Mouse (Mus musculus) cerebellum, postnatal 25 days (tissue): Measurements from ENCODE around the gene Blnk.
A peak's percentile ranks its signal among the peaks of the same experiment; 100 is the strongest.

Source experiments
- DNase-seq, 2 experiments: peaks; one replicate each; pipeline ENCODE4 v3.0.0; 2021; ENCODE audit warnings: mixed read lengths in 2 of 2

The Blnk gene

GRCm38 (mm10) chr19:40994057-40994585 lies at the start of gene Blnk:
Blnk (minus strand) TSS chr19:40994535.
- DNase-seq, result no peak

DNA sequence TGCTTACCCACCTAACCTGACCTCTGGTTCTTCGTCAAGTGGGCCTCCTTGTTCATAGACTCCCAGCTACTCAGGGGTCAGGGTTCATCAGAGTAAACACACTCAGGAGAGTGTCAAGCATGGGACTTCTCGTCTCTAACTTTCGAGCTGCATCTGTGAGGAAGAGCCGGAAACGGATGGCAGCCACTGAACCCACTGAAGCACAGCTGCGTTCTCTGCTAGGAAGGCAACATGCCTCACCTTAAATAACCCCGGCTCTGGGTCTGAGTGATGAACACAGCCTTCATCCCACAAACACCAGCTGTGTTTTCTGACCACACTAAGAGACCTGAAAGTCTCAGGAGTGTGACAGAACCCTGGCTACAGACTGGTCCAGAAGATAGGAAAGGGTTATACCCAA lies 44.8 kb upstream of the Blnk start:
- no peak for DNase-seq

DNA sequence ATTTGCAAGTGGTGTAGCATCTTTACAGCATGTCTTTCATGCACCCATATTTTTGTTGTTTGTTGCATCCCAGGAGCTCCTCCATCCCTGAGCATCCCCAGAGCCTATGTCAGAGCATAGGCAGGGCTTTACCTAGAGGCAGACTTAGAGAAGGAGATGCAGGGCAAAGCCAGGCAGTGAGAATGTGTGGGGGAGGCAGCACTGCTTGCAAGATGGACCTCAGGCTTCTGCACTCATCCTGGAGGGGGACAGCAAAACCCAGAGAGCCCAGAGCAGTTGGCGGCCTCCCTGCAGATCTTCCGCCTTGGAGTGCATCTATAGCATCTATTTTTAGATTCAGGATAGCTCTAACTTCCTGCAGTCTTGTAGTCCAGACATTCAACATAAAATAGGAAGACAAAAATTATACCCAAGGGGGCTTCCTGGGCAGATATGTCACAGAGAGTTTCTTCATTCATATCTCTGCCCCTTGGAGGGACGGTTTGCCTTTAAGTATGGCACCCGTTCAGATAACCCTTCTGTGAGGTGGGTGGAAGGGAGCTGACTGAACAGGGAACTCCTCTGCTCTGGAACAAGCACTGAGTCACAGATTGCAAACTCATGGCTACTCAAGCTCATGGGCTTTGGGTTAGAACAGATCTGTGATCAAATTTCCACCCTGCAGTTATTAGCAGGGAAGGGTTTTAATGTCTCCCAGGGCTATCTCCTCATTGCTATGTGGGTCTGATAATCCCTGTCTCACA lies 41.6 kb upstream of the Blnk start:
- no peak for DNase-seq

- no peak for DNase-seq
These were observed 37.5 kb upstream of the Blnk start for GRCm38 (mm10) chr19:41031869-41032268.

GRCm38 (mm10) chr19:41031009-41031408 lies 36.7 kb upstream of the Blnk start:
- no peak for DNase-seq

DNA sequence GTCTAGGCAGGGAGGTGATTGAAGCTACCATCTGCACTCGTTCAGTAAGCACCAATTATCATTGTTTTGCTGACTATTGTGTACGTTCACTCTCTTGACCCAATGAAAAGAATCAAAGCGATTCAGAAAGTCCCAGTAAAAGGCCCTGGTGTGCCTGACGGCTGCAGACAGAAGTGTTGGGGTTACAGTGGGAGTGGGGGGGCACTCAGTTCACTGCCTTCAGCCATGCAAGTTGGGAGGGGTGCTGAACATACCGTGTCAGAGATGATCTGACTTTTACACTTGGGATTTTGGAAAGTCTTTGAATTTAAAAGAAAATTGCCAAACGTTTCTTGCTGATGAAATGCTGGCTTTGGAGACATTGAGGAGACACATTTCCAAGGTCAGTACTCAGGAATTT lies 35.8 kb upstream of the Blnk start:
- DNase-seq, result no peak

GRCm38 (mm10) chr19:41029219-41029618 lies 34.9 kb upstream of the Blnk start, which contains the start of gene Dntt:
Dntt (plus strand) TSS chr19:41029275.
- DNase-seq, result no peak

DNA sequence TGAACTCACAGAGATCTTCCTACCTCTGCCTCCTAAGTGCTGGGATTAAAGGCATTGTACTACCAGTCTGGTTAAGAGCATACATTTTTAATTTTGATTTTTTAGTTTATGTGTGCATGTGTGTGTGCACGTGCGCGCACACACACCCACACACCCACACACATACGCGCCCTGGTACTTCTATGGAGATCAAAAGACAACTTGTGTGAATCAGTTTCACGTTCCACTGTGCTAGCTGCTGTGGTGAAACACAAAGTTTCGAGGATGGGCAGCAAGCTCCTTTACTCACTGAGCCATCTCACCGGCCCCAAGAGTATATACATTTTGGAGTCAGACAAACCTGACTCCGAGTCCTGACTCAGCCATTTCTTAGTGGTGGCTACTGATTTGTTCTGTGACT lies 33.3 kb upstream of the Blnk start:
- no peak for DNase-seq

- no peak for DNase-seq
These were observed 32.7 kb upstream of the Blnk start for GRCm38 (mm10) chr19:41027024-41027423.

GRCm38 (mm10) chr19:41026551-41026950 lies 32.2 kb upstream of the Blnk start:
- DNase-seq, result no peak

DNA sequence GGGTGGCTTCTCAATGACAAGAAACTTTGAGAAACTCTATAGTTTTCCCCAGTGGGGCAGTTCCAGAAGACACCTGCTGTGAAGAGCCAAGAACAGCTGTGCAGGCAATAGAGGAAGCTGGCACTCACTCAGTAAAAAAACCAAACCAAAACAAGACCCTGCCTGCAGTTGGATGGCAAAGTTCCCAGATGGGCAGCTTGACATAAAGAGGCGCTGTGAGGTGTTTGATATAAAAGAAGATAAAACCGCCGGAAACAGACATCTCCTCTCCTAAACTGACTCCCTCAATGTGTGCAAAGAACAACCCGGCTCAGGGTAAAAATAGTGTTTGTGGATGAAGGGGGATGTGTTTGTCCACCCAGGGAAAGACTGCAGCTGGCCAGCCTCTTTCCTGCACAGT lies 27.9 kb upstream of the Blnk start:
- DNase-seq, result no peak

GRCm38 (mm10) chr19:41020537-41020936 lies 26.2 kb upstream of the Blnk start:
- DNase-seq, result no peak

DNA sequence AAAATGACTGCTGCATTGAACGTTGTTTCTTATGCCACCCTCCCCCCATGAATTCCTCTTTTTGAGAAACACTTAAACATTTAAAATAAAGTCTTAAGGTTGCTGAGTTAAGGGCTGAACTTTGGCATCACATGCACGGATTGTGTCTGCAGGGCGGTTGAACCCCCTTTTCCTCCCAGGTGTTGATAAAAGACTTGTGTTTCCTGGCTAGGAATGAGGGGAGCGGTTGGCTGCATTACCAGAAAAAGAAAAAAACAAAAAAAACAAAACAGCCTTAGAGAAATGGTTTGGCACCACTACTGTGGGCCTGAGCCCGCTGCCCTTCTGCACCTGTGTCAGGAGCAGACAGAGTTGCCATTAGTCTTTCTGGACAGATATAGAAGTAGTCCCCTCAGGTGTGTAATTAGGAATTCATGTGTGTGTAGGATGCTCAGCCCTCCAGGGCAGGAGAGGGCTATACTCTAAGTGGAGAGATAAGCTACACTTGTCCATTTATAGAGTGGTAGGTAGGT lies 24.9 kb upstream of the Blnk start:
- no peak for DNase-seq

- peak; percentile 32 to 65 for DNase-seq
These were observed 21.8 kb upstream of the Blnk start for GRCm38 (mm10) chr19:41015951-41016716.

DNA sequence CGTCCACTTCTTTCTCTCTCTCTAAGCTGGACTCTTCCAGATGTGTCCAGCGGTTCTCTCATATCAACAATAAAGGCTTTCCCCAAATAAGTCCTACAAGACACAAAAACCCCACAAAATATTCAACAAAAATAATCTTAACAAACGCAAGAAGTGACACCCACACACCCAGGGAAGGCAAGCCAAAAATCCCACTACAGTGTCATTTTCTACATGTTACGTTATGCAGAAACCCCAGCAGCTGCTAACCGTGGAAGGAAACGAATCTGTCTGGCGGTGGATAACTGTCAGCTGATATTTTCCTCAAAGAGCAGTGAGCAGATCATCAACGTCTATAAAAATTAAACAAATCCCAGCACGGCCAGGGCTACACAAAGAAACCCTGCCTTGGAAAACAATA lies 19.7 kb upstream of the Blnk start:
- no peak for DNase-seq

DNA sequence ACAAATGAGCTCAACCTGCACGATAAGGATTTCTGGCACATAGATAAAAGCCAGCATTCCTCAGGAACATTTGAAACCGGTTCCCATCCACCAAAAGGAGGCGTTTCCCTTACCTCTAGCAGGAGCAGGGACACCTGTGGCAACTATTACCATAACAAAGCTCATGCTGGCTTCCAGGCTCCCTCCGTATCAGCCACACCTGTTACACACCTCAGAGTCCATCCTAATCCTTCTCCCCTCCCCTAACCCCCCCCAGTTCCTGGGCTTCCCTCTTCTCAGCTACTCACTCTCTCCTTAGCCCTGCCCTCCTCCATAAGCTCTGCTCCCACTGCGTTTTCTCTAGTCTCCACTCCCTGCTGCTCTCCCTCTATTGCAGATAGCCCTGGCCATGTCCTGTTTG lies 19.3 kb upstream of the Blnk start:
- DNase-seq, result no peak

DNA sequence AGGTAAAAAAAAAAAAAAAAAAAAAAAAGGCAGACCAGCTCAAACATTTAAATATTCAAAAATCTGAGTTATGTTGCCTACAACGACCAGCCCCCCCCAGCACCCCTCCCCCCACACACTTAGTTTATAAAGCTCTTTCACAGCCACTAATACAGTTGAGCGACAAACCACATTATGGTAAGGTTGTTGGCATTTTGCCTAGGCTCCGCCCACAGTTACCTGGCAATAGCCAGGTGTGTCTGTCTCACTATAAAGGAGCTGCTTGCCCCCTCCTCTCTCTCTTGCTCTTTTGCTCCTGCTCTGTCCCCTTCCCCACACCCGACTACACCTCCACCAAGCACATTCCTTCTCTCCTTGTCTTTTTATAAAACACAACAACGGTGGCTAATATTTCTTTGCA lies 17.3 kb upstream of the Blnk start:
- DNase-seq, result no peak

DNA sequence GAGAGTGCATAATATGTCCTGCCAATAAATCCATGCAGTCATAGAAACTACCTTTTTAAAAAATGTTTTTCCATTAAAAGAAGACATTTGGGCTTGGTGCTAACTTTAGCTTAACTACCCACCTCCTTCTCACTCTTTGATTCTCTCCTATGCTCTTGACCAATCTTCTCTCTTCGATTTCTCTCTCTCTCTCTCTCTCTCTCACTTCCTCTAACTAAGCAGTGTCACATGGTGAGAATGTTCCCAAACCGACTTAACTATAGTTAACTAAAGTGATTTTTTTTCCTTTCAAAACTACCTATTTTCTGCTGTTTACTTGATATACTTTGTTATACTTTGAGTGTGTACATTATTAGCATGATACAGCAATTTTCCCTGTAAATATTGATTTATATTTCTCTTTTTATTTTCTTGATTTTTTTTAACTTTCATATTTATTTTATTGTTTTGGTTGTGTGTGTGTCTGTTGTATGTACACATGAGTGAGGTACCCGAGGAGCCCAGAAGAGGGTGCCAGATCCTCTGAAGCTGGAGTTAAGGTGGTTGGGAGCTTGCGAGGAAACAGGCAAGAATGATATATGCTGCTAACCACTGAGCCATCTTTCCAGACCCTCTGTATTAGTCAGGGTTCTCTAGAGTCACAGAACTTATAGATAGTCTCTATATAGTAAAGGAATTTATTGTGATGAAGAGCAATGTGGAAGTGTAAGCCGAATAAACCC lies 14.5 kb upstream of the Blnk start:
- DNase-seq, result no peak

GRCm38 (mm10) chr19:41007733-41008132 lies 13.4 kb upstream of the Blnk start:
- DNase-seq, result no peak

GRCm38 (mm10) chr19:41007326-41007725 lies 13.0 kb upstream of the Blnk start:
- DNase-seq, result peak in 1 of 2 experiments; percentile 10

GRCm38 (mm10) chr19:41006621-41007020 lies 12.3 kb upstream of the Blnk start:
- DNase-seq, result no peak

DNA sequence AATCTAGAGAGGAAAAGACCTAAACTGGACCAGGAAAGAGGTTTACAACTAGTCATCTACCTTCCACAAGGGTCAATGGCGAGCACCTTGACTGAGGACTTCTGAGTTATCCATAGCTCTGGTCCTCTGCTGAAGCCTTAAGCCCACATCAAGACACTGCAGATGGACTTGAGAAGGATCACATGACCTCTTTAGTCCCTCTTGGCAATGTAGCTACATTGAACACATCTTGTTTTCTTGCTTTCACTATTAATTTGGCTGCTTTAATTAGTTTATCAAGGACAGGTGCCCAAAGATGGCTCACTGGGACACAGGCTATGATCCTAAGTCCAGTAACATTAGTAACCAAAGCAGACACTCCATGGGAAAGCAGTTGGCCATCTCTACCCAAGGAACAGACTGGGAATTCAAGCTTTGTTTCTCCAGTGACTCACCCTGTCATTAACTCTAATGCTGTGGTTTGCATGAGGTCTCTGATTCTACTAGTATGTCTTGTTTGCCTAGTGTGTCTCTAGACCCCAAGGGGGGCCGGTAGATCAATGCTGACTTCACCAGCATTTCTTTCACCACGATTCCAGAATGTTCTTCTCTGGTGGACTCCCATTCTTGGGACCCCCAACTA lies 9.5 kb upstream of the Blnk start:
- DNase-seq, result no peak

DNA sequence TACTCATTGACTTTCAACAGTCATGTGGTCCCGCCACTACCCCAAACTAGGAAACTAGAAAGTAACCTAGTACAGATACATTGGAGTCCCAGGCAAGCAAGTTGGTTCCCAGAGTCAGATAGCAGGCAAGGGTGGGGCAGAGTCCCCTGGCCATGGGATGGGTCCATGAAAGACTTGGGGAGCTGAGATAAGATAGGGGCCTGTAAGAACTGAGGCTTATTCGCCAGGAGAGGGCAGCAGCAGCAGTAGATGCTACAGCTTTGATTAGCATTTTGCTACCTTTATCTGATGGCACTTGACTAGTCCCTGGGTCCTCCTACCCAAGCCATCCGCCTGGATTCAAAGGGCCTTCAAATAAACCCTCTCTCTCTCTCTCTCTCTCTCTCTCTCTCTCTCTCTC lies 5.2 kb upstream of the Blnk start:
- DNase-seq, result no peak
